Mouse (Mus musculus): Measurements from ENCODE around the gene Hibch. TPM values are rescaled to one million over a fixed set of nuclear protein-coding genes. Genes with fewer than 3 reads are reported as not detected.
"Not testable (repeated sequence)": the region's sequence is repeated elsewhere in the genome, so short reads cannot be mapped to it uniquely, and the experiment has no call there.

Gene Hibch
- polyA plus RNA-seq, 1 experiment = 9.1 TPM

GRCm38 (mm10) chr1:52839099-52839498, 5.6 kb upstream of the Hibch start:
- TF ChIP-seq POLR2A (IDR thresholded peaks at IDR 0.05; ENCODE audit: low read depth, low read length) (no peak), CTCF (IDR thresholded peaks at IDR 0.05; ENCODE audit: extremely low read depth, insufficient read length, insufficient replicate concordance, low read depth, low read length) (no peak)
- 94% methylated on average over 3 of the region's 3 CpGs for WGBS
- Histone ChIP-seq H3K36me3 (ENCODE audit: control insufficient read depth, insufficient read depth, low read length) (no peaks in the 10 kb centered on the region), H3K4me1 (ENCODE audit: control insufficient read depth, insufficient read depth, insufficient read length, low read length) (no peaks in the 10 kb centered on the region), H3K27me3 (ENCODE audit: control insufficient read depth, insufficient read depth, low read length) (no peaks in the 10 kb centered on the region), H3K4me3 (ENCODE audit: low read depth, low read length) (no peak overlapping the region), H3K27ac (ENCODE audit: insufficient read depth, low read depth, low read length) (no peak overlapping the region)

- H3K4me1 ChIP-seq (ENCODE audit: control insufficient read depth, insufficient read depth, insufficient read length, low read length) = no peaks in the 10 kb centered on the region; the same call in 1 of the 2 replicates
- no peak for TF ChIP-seq CTCF (IDR thresholded peaks at IDR 0.05; ENCODE audit: extremely low read depth, insufficient read length, insufficient replicate concordance, low read depth, low read length)
- TF ChIP-seq POLR2A (IDR thresholded peaks at IDR 0.05; ENCODE audit: low read depth, low read length) = no peak
- no peak overlapping the region for H3K4me3 ChIP-seq (ENCODE audit: low read depth, low read length)
- H3K27me3 ChIP-seq (ENCODE audit: control insufficient read depth, insufficient read depth, low read length) = no peaks in the 10 kb centered on the region
- H3K36me3 ChIP-seq (ENCODE audit: control insufficient read depth, insufficient read depth, low read length) = no peaks in the 10 kb centered on the region
- 6% methylated on average over 3 of the region's 3 CpGs for WGBS
- H3K27ac ChIP-seq (ENCODE audit: insufficient read depth, low read depth, low read length) = no peak overlapping the region
Observed at GRCm38 (mm10) chr1:52844354-52844753, 375 bp upstream of the Hibch start.

- Histone ChIP-seq H3K27ac (ENCODE audit: insufficient read depth, low read depth, low read length) (no peak overlapping the region), H3K4me3 (ENCODE audit: low read depth, low read length) (no peak overlapping the region), H3K27me3 (ENCODE audit: control insufficient read depth, insufficient read depth, low read length) (no peaks in the 10 kb centered on the region), H3K4me1 (ENCODE audit: control insufficient read depth, insufficient read depth, insufficient read length, low read length) (no peaks in the 10 kb centered on the region; the same call in 1 of the 2 replicates), H3K36me3 (ENCODE audit: control insufficient read depth, insufficient read depth, low read length) (no peaks in the 10 kb centered on the region)
- TF ChIP-seq CTCF (IDR thresholded peaks at IDR 0.05; ENCODE audit: extremely low read depth, insufficient read length, insufficient replicate concordance, low read depth, low read length) = no peak
- TF ChIP-seq POLR2A (IDR thresholded peaks at IDR 0.05; ENCODE audit: low read depth, low read length) = no peak
- 83% methylated on average over 4 of the region's 4 CpGs for WGBS
Observed at GRCm38 (mm10) chr1:52846556-52846955, 1.8 kb downstream of the Hibch start.

- Histone ChIP-seq H3K27ac (ENCODE audit: insufficient read depth, low read depth, low read length) (no peak overlapping the region), H3K4me1 (ENCODE audit: control insufficient read depth, insufficient read depth, insufficient read length, low read length) (no peaks in the 10 kb centered on the region; the same call in 1 of the 2 replicates), H3K36me3 (ENCODE audit: control insufficient read depth, insufficient read depth, low read length) (no peaks in the 10 kb centered on the region), H3K4me3 (ENCODE audit: low read depth, low read length) (no peak overlapping the region), H3K27me3 (ENCODE audit: control insufficient read depth, insufficient read depth, low read length) (no peaks in the 10 kb centered on the region)
- WGBS = 68% methylated on average over 4 of the region's 4 CpGs
- no peak for TF ChIP-seq CTCF (IDR thresholded peaks at IDR 0.05; ENCODE audit: extremely low read depth, insufficient read length, insufficient replicate concordance, low read depth, low read length)
- TF ChIP-seq POLR2A (IDR thresholded peaks at IDR 0.05; ENCODE audit: low read depth, low read length) = no peak
Observed at GRCm38 (mm10) chr1:52849422-52849821, 4.7 kb downstream of the Hibch start.

- H3K27ac ChIP-seq (ENCODE audit: insufficient read depth, low read depth, low read length); H3K4me3 ChIP-seq (ENCODE audit: low read depth, low read length); H3K4me1 ChIP-seq (ENCODE audit: control insufficient read depth, insufficient read depth, insufficient read length, low read length); H3K27me3 ChIP-seq (ENCODE audit: control insufficient read depth, insufficient read depth, low read length); H3K36me3 ChIP-seq (ENCODE audit: control insufficient read depth, insufficient read depth, low read length): not testable (repeated sequence)
- WGBS = 71% methylated on average over 1 of the region's 1 CpGs
Observed at GRCm38 (mm10) chr1:52854029-52854428, 9.3 kb downstream of the Hibch start.

GRCm38 (mm10) chr1:52855904-52856601, 11.3 kb downstream of the Hibch start:
- H3K36me3 ChIP-seq (ENCODE audit: control insufficient read depth, insufficient read depth, low read length) = peaks cover 7% of the 10 kb centered on the region
- H3K4me1 ChIP-seq (ENCODE audit: control insufficient read depth, insufficient read depth, insufficient read length, low read length) = no peaks in the 10 kb centered on the region
- TF ChIP-seq CTCF (IDR thresholded peaks at IDR 0.05; ENCODE audit: extremely low read depth, insufficient read length, insufficient replicate concordance, low read depth, low read length) = no peak
- no peak for TF ChIP-seq POLR2A (IDR thresholded peaks at IDR 0.05; ENCODE audit: low read depth, low read length)
- no peak overlapping the region for H3K27ac ChIP-seq (ENCODE audit: insufficient read depth, low read depth, low read length)
- H3K27me3 ChIP-seq (ENCODE audit: control insufficient read depth, insufficient read depth, low read length) = no peaks in the 10 kb centered on the region
- no peak overlapping the region for H3K4me3 ChIP-seq (ENCODE audit: low read depth, low read length)
- WGBS = 84% methylated on average over 7 of the region's 7 CpGs

- H3K36me3 ChIP-seq (ENCODE audit: control insufficient read depth, insufficient read depth, low read length) = peaks cover 13% of the 10 kb centered on the region
- no peaks in the 10 kb centered on the region for H3K4me1 ChIP-seq (ENCODE audit: control insufficient read depth, insufficient read depth, insufficient read length, low read length)
- TF ChIP-seq CTCF (IDR thresholded peaks at IDR 0.05; ENCODE audit: extremely low read depth, insufficient read length, insufficient replicate concordance, low read depth, low read length) (no peak), POLR2A (IDR thresholded peaks at IDR 0.05; ENCODE audit: low read depth, low read length) (no peak)
- no peaks in the 10 kb centered on the region for H3K27me3 ChIP-seq (ENCODE audit: control insufficient read depth, insufficient read depth, low read length)
- no peak overlapping the region for H3K4me3 ChIP-seq (ENCODE audit: low read depth, low read length)
- no peak overlapping the region for H3K27ac ChIP-seq (ENCODE audit: insufficient read depth, low read depth, low read length)
- 90% methylated on average over 1 of the region's 1 CpGs for WGBS
Observed at GRCm38 (mm10) chr1:52864220-52864619, 19.5 kb downstream of the Hibch start.

Data from small intestine, adult 2 months (tissue).